ENCODE assay signal across 8 mouse cellular contexts in the genomic region with DNA sequence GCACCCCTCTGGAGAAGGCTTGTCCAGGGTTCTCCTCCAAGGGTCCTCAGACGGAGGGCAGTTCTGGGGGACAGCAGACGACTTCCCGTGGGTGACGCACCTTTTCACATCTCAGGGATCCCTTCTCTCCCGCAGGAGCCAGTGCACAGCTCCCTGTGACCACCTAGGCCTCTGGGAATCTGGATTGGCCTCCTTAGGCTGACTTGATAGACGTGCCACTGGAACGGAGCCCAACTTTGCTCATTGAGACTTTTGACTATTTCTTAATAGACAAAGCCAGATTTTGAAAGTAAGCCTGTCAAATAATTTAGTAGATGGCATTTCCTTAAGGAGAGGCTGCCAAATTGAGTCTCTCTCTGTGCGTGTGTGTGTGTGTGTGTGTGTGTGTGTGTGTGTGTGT. TPM values are rescaled to one million over a fixed set of nuclear protein-coding genes. Genes with fewer than 3 reads are reported as not detected.
DNase-seq lines count a peak whose midpoint lies in the region; ATAC-seq lines count a peak whose summit lies in the region.

No protein-coding gene starts in this region.

- peaks cover 11% of the 10 kb centered on the region for H3K4me1 ChIP-seq in heart, embryonic 16.5 days (ENCODE audit: control insufficient read depth, insufficient read depth, low read length)
- peaks cover 44% of the 10 kb centered on the region for H3K4me1 ChIP-seq in forebrain, embryonic 15.5 days
- peaks cover 25% of the 10 kb centered on the region for H3K4me1 ChIP-seq in neural tube, embryonic 12.5 days

- no peak for DNase-seq in heart, adult 18-20 months
- peak; percentile 54 to 57 for DNase-seq in kidney, postnatal 4 days
- DNase-seq in T-cell, adult 2 months (ENCODE audit: low spot score): no peak

- H3K4me3 ChIP-seq in heart, embryonic 16.5 days (ENCODE audit: low read length): peak overlapping the region; percentile 66
- H3K4me3 ChIP-seq in forebrain, embryonic 15.5 days: peak overlapping the region; percentile 62
- H3K4me3 ChIP-seq in neural tube, embryonic 12.5 days: peak overlapping the region; percentile 66

- H3K27ac ChIP-seq in heart, embryonic 16.5 days (ENCODE audit: low read length): peak overlapping the region; percentile 42
- H3K27ac ChIP-seq in forebrain, embryonic 15.5 days (replicated peaks): peak overlapping the region; percentile 84
- no peak overlapping the region for H3K27ac ChIP-seq in neural tube, embryonic 12.5 days

- no peaks in the 10 kb centered on the region for H3K36me3 ChIP-seq in heart, embryonic 16.5 days (ENCODE audit: control insufficient read depth, insufficient read depth)
- 0 out of 2 replicates have a peak, but pooled peaks cover 3% of the 10 kb centered on the region for H3K36me3 ChIP-seq in forebrain, embryonic 15.5 days
- H3K36me3 ChIP-seq in neural tube, embryonic 12.5 days: no peaks in the 10 kb centered on the region

- H3K9me3 ChIP-seq in heart, embryonic 16.5 days (replicated peaks; ENCODE audit: control insufficient read depth, low read length): no peaks in the 10 kb centered on the region
- no peaks in the 10 kb centered on the region for H3K9me3 ChIP-seq in forebrain, embryonic 15.5 days
- no peaks in the 10 kb centered on the region for H3K9me3 ChIP-seq in neural tube, embryonic 12.5 days

- ATAC-seq in heart, embryonic 16.5 days (replicated peaks; ENCODE audit: extremely low read depth, insufficient read depth, low FRiP score): no peak
- ATAC-seq in forebrain, embryonic 15.5 days (replicated peaks): 0 out of 2 replicates have a peak, but pooled peaks have one; percentile 20
- no peak for ATAC-seq in neural tube, embryonic 12.5 days (ENCODE audit: low FRiP score, low read depth)
- no peak for ATAC-seq in megakaryocyte, adult 5-6 weeks (ENCODE audit: poor library complexity, severe bottlenecking)
- ATAC-seq in erythroid progenitor cell, adult 5-6 weeks (replicated peaks; ENCODE audit: low FRiP score, poor library complexity, severe bottlenecking): no peak

- WGBS in heart, embryonic 16.5 days: 43% methylated on average over 8 of the region's 8 CpGs
- 6% methylated on average over 8 of the region's 8 CpGs for WGBS in forebrain, embryonic 15.5 days
- 33% methylated on average over 8 of the region's 8 CpGs for WGBS in neural tube, embryonic 12.5 days

- peak overlapping the region; percentile 87 for H3K4me2 ChIP-seq in heart, embryonic 16.5 days (ENCODE audit: low read depth, low read length)
- peak overlapping the region; percentile 86 for H3K4me2 ChIP-seq in forebrain, embryonic 15.5 days (replicated peaks)
- peak overlapping the region; percentile 80 for H3K4me2 ChIP-seq in neural tube, embryonic 12.5 days (replicated peaks)

- H3K9ac ChIP-seq in heart, embryonic 16.5 days (ENCODE audit: low read length): peak overlapping the region; percentile 69
- H3K9ac ChIP-seq in forebrain, embryonic 15.5 days (replicated peaks): peak overlapping the region; percentile 65
- H3K9ac ChIP-seq in neural tube, embryonic 12.5 days: 0 out of 2 replicates have a peak overlapping the region, but pooled peaks have one; percentile 69

- H3K27me3 ChIP-seq in heart, embryonic 16.5 days (ENCODE audit: control insufficient read depth, insufficient read depth, low read length): peaks cover 17% of the 10 kb centered on the region
- peaks cover 6% of the 10 kb centered on the region for H3K27me3 ChIP-seq in forebrain, embryonic 15.5 days
- H3K27me3 ChIP-seq in neural tube, embryonic 12.5 days (replicated peaks): peaks cover 22% of the 10 kb centered on the region

RNA-seq across cellular contexts. Expression of a gene that starts 1.6 kb away (rescaled TPM):
- 9.1 and 12.2 TPM in 2 replicates for polyA plus RNA-seq in heart, embryonic 16.5 days (2015; fragmentation: Nextera tagmentation; extraction: Ambion mirVana)
- total RNA-seq in heart, adult 18-20 months (2021): 1 to 10 TPM; 1.1 to 1.2 TPM
- 18.4 and 22.8 TPM in 2 replicates for polyA plus RNA-seq in forebrain, embryonic 15.5 days (2015; fragmentation: Nextera tagmentation; extraction: Ambion mirVana)
- polyA plus RNA-seq in neural tube, embryonic 12.5 days (2016; fragmentation: Nextera tagmentation; extraction: Ambion mirVana): 20.0 and 21.6 TPM in 2 replicates
- total RNA-seq in megakaryocyte, adult 5-6 weeks (2015): 0.14 TPM in 1 of 2 replicates, not detected in the other
- 0.04 and 0.07 TPM in 2 replicates for total RNA-seq in megakaryocyte, adult 5-6 weeks (2017)
- not detected in 2 replicates for total RNA-seq in erythroid progenitor cell, adult 5-6 weeks (2015; ENCODE audit: low replicate concordance)
- not detected in 2 replicates for total RNA-seq in erythroid progenitor cell, adult 5-6 weeks (2017; ENCODE audit: low replicate concordance)

RNA-seq across cellular contexts. Expression of a gene that starts 29.0 kb away (rescaled TPM):
- 34.5 and 36.0 TPM in 2 replicates for polyA plus RNA-seq in heart, embryonic 16.5 days (2015; fragmentation: Nextera tagmentation; extraction: Ambion mirVana)
- total RNA-seq in heart, adult 18-20 months (2021): 10 to 100 TPM; 51.5 to 56.0 TPM
- 35.8 and 38.8 TPM in 2 replicates for polyA plus RNA-seq in forebrain, embryonic 15.5 days (2015; fragmentation: Nextera tagmentation; extraction: Ambion mirVana)
- 32.6 and 34.9 TPM in 2 replicates for polyA plus RNA-seq in neural tube, embryonic 12.5 days (2016; fragmentation: Nextera tagmentation; extraction: Ambion mirVana)
- 27.9 and 31.8 TPM in 2 replicates for total RNA-seq in megakaryocyte, adult 5-6 weeks (2015)
- total RNA-seq in megakaryocyte, adult 5-6 weeks (2017): 10.0 and 14.3 TPM in 2 replicates
- 17.2 and 20.9 TPM in 2 replicates for total RNA-seq in erythroid progenitor cell, adult 5-6 weeks (2015; ENCODE audit: low replicate concordance)
- 8.1 and 11.9 TPM in 2 replicates for total RNA-seq in erythroid progenitor cell, adult 5-6 weeks (2017; ENCODE audit: low replicate concordance)

Comparison
In these comparisons a context has a peak if more than half of its experiments do, and no peak if none do; other contexts are left out.
1. DNase-seq: peak in kidney, postnatal 4 days (2 of 2); none in heart, adult 18-20 months (0 of 2) and T-cell, adult 2 months (single experiment).
2. Peak in every context shown above with its lines, with median percentiles within 50 percentile points of each other: H3K4me2 ChIP-seq, H3K4me3 ChIP-seq and H3K9ac ChIP-seq.